Mouse (Mus musculus): ENCODE results near the gene Fam83b.

The Fam83b gene

GRCm38 (mm10) chr9:76521640-76522039 is 45.3 kb downstream of the Fam83b start:
- DNase-seq (ENCODE audit: low spot score in 2 of 2), result no peak

- no peak for DNase-seq (ENCODE audit: low spot score in 2 of 2)
Measured at GRCm38 (mm10) chr9:76518665-76519064, 48.3 kb downstream of the Fam83b start.

GRCm38 (mm10) chr9:76505650-76506049 is 61.3 kb downstream of the Fam83b start:
- no peak for DNase-seq (ENCODE audit: low spot score in 2 of 2)

DNA sequence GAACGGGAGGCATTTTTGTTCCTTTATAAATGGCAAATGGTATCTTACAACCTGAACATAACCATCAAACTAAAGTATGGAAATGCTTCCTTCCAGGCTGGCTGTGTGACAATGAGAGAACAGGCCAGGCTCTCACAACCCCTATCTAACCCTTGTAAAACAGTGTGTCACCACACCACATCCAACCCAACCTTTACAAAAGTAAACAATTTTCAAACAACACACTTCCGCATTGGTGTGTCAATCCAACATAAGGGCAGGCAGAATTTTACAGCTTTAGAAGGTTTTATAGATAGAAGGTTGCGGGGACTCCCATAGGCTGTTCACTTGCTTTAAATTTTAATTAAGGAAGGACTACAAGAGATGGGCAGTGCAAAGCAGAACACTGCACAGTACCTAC is 77.2 kb downstream of the Fam83b start:
- no peak for DNase-seq (ENCODE audit: low spot score in 2 of 2)

GRCm38 (mm10) chr9:76480088-76480487 is 86.8 kb downstream of the Fam83b start:
- no peak for DNase-seq (ENCODE audit: low spot score in 2 of 2)

DNA sequence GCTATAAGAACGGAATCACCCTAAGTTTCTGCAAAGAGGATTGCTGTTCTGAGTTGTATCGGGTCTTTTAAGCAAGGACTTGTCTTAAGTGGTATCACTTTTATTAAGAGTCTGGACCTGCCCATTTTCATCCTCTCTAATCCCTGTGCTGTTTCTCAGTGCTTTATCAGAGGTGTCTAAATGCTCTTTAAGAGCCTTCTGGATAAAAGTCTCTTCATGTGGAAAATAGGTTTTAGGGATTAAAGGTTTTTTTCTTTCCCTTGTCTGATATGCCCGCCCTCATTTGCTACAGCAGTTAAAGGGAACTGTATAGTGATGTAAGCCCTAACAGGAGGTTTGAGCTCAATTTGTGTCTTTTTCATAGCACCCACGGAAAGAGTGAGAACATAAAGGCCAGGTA is 97.4 kb downstream of the Fam83b start:
- DNase-seq (ENCODE audit: low spot score in 2 of 2), result no peak

- no peak for DNase-seq (ENCODE audit: low spot score in 2 of 2)
Measured at GRCm38 (mm10) chr9:76461547-76461946, 105.4 kb downstream of the Fam83b start.

DNA sequence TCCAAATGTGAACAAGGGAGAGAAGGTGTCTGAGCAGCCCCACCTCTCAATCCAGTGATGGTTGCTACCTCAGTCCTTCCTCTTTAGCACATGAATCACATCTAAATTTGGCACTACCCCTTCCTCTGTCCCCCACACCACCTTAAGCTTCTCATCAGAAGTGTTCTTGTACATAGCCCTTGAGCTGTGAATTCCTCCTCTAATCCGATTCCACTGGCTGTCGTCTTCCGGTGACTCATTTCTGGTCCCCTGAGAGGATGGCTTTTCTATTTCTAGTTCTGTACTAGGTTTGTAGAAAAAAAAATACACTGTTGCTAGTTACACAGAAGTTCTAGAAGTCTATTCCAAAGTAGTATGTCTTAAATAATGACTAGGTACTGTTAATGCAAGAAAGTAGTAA is 111.2 kb downstream of the Fam83b start:
- no peak for DNase-seq (ENCODE audit: low spot score in 2 of 2)

Data from urinary bladder, postnatal 4 days (tissue).